Mouse (Mus musculus) retina, embryonic 14.5 days (tissue): ENCODE results near the gene Vil1.

Experiments
- DNase-seq: peaks from one replicate; pipeline ENCODE4 v3.0.0-alpha.2; 2015; ENCODE audit warnings: low spot score

The Vil1 gene

GRCm38 (mm10) chr1:74408589-74409504 lies at the start of gene Vil1:
Vil1 (plus strand) TSS chr1:74409376.
- DNase-seq, result no peak

- no peak for DNase-seq
Observed at GRCm38 (mm10) chr1:74359952-74360517, 49.1 kb upstream of the Vil1 start.

GRCm38 (mm10) chr1:74361812-74362211 lies 47.4 kb upstream of the Vil1 start, which contains the start of gene Catip:
Catip (plus strand) TSS chr1:74362108.
- peak; percentile 93 for DNase-seq

GRCm38 (mm10) chr1:74362325-74363229 lies 46.6 kb upstream of the Vil1 start:
- DNase-seq, result peak; percentile 11

GRCm38 (mm10) chr1:74363437-74363836 lies 45.7 kb upstream of the Vil1 start:
- no peak for DNase-seq

- no peak for DNase-seq
Observed at GRCm38 (mm10) chr1:74364270-74364669, 44.9 kb upstream of the Vil1 start.

- peak; percentile 56 for DNase-seq
Observed at GRCm38 (mm10) chr1:74367886-74368645, 41.1 kb upstream of the Vil1 start.

GRCm38 (mm10) chr1:74370040-74370439 lies 39.1 kb upstream of the Vil1 start:
- DNase-seq, result no peak

- DNase-seq, result no peak
Observed at GRCm38 (mm10) chr1:74373372-74373771, 35.8 kb upstream of the Vil1 start.

- no peak for DNase-seq
Observed at GRCm38 (mm10) chr1:74374980-74375379, 34.2 kb upstream of the Vil1 start, which contains the start of gene Slc11a1. Slc11a1 (plus strand) TSS chr1:74375195.

- DNase-seq, result no peak
Observed at GRCm38 (mm10) chr1:74375561-74375960, 33.6 kb upstream of the Vil1 start.

GRCm38 (mm10) chr1:74376396-74376795 lies 32.8 kb upstream of the Vil1 start:
- no peak for DNase-seq

GRCm38 (mm10) chr1:74379058-74379504 lies 30.1 kb upstream of the Vil1 start:
- DNase-seq, result no peak

- no peak for DNase-seq
Observed at GRCm38 (mm10) chr1:74380484-74380883, 28.7 kb upstream of the Vil1 start.

- no peak for DNase-seq
Observed at GRCm38 (mm10) chr1:74381588-74382021, 27.6 kb upstream of the Vil1 start.

- DNase-seq, result no peak
Observed at GRCm38 (mm10) chr1:74383385-74383784, 25.8 kb upstream of the Vil1 start.

- no peak for DNase-seq
Observed at GRCm38 (mm10) chr1:74384525-74384924, 24.7 kb upstream of the Vil1 start.

- DNase-seq, result no peak
Observed at GRCm38 (mm10) chr1:74385064-74385463, 24.1 kb upstream of the Vil1 start.

GRCm38 (mm10) chr1:74385531-74385930 lies 23.6 kb upstream of the Vil1 start:
- DNase-seq, result no peak

GRCm38 (mm10) chr1:74386363-74386713 lies 22.8 kb upstream of the Vil1 start:
- DNase-seq, result no peak

GRCm38 (mm10) chr1:74386714-74387385 lies 22.3 kb upstream of the Vil1 start:
- peak; percentile 97 for DNase-seq
